Mouse (Mus musculus): ENCODE data around the gene Degs1. TPM values are rescaled to one million over a fixed set of nuclear protein-coding genes. Genes with fewer than 3 reads are reported as not detected.
"Not testable (repeated sequence)": the region's sequence is repeated elsewhere in the genome, so short reads cannot be mapped to it uniquely, and the experiment has no call there.

Gene Degs1
- polyA plus RNA-seq, 1 experiment from 2014 or later, result 87.1 TPM

DNA sequence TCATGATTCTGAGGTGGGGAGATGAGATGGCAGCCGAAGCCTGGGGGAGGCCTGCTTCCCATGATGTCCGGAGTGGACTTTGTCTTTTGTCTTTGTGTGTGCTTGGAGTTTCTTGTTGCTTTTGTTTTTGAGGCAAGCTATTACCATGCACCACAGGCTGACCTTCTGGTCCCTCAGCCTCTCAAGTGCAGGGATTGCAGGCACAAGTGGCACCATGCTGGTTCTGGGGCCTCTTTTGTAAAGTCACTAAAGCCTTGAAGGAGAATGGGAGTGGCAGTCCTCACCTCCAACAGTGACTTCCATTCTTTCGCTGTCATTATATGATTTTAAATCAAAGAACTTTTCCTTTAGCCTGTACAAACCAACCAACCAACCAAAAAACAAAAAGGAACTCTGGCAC lies 14.6 kb upstream of the Degs1 start:
- no peaks in the 10 kb centered on the region for H3K4me1 ChIP-seq (replicated peaks)
- no peaks in the 10 kb centered on the region for H3K27me3 ChIP-seq
- no peak overlapping the region for H3K27ac ChIP-seq (replicated peaks)
- H3K9me3 ChIP-seq, result no peaks in the 10 kb centered on the region
- no peak overlapping the region for H3K9ac ChIP-seq
- WGBS, result 34% methylated on average over 3 of the region's 3 CpGs
- H3K4me3 ChIP-seq, result no peak overlapping the region
- no peak for ATAC-seq (ENCODE audit: low FRiP score, low read depth)
- no peak overlapping the region for H3K4me2 ChIP-seq
- no peaks in the 10 kb centered on the region for H3K36me3 ChIP-seq

DNA sequence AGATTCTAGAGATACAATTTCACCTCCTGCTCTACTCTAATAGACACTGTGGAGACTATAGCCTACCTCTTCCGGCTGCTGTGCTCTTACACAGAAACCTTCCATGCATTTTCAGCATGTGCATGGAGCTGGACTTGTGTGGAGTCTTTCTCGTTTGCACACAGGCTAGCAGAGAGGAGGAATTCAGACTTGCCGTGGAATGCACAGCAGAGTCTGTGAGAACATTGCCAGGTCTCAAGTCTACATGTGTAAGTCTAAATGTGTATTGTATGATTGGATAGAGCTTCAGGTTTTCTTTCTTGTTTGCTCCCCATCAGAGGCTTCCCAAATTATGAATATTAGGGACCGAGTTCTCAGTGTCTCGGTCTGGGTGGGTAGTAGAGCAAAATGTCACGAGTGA lies 14.2 kb upstream of the Degs1 start:
- ATAC-seq (ENCODE audit: low FRiP score, low read depth), result no peak
- H3K27ac ChIP-seq (replicated peaks), result no peak overlapping the region
- H3K9me3 ChIP-seq, result no peaks in the 10 kb centered on the region
- no peaks in the 10 kb centered on the region for H3K27me3 ChIP-seq
- H3K4me2 ChIP-seq, result no peak overlapping the region
- no peak overlapping the region for H3K9ac ChIP-seq
- H3K4me1 ChIP-seq (replicated peaks), result no peaks in the 10 kb centered on the region
- no peak overlapping the region for H3K4me3 ChIP-seq
- no peaks in the 10 kb centered on the region for H3K36me3 ChIP-seq
- 66% methylated on average over 6 of the region's 6 CpGs for WGBS

GRCm38 (mm10) chr1:182296141-182296540 lies 13.5 kb upstream of the Degs1 start:
- Histone ChIP-seq H3K27ac (replicated peaks) (no peak overlapping the region), H3K4me1 (replicated peaks) (no peaks in the 10 kb centered on the region), H3K27me3 (no peaks in the 10 kb centered on the region), H3K4me2 (no peak overlapping the region), H3K9me3 (no peaks in the 10 kb centered on the region), H3K36me3 (no peaks in the 10 kb centered on the region), H3K9ac (no peak overlapping the region), H3K4me3 (no peak overlapping the region)
- WGBS, result 94% methylated on average over 6 of the region's 6 CpGs
- no peak for ATAC-seq (ENCODE audit: low FRiP score, low read depth)

GRCm38 (mm10) chr1:182292291-182292690 lies 9.7 kb upstream of the Degs1 start:
- Histone ChIP-seq H3K4me1 (replicated peaks) (no peaks in the 10 kb centered on the region), H3K27ac (replicated peaks) (no peak overlapping the region), H3K9ac (no peak overlapping the region), H3K36me3 (no peaks in the 10 kb centered on the region), H3K4me3 (no peak overlapping the region), H3K9me3 (no peaks in the 10 kb centered on the region), H3K4me2 (no peak overlapping the region), H3K27me3 (no peaks in the 10 kb centered on the region)
- ATAC-seq (ENCODE audit: low FRiP score, low read depth), result no peak
- WGBS, result 79% methylated on average over 4 of the region's 4 CpGs

GRCm38 (mm10) chr1:182290741-182291140 lies 8.1 kb upstream of the Degs1 start:
- not testable (repeated sequence) for H3K27me3 ChIP-seq; ATAC-seq (ENCODE audit: low FRiP score, low read depth); H3K4me2 ChIP-seq; H3K4me3 ChIP-seq; H3K9ac ChIP-seq; H3K36me3 ChIP-seq; H3K27ac ChIP-seq (replicated peaks); H3K9me3 ChIP-seq; H3K4me1 ChIP-seq (replicated peaks)
- 94% methylated on average over 3 of the region's 3 CpGs for WGBS

DNA sequence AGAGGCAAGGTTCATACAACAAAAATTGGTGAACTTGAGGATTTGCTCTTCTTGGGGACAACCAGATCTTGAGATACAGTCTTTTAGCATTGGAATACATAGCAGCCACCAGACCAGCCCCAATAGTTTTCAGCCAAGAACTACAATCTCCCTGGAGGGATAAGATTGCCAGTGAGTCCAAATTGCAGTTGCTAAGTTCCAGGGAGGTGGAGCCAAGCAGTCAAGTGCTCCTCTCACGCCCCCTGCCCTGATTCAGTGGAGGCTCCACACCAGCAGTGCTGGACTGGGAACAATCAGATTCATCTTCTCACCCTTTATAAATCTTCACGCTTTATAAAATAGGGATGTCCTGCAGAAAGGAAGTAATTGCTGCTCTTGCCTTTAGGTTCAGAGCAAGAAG lies 7.2 kb upstream of the Degs1 start:
- Histone ChIP-seq H3K36me3 (no peaks in the 10 kb centered on the region), H3K4me1 (replicated peaks) (no peaks in the 10 kb centered on the region), H3K9me3 (no peaks in the 10 kb centered on the region), H3K4me2 (no peak overlapping the region), H3K27ac (replicated peaks) (no peak overlapping the region), H3K9ac (no peak overlapping the region), H3K4me3 (no peak overlapping the region), H3K27me3 (no peaks in the 10 kb centered on the region)
- ATAC-seq (ENCODE audit: low FRiP score, low read depth), result no peak
- 45% methylated on average over 2 of the region's 2 CpGs for WGBS

DNA sequence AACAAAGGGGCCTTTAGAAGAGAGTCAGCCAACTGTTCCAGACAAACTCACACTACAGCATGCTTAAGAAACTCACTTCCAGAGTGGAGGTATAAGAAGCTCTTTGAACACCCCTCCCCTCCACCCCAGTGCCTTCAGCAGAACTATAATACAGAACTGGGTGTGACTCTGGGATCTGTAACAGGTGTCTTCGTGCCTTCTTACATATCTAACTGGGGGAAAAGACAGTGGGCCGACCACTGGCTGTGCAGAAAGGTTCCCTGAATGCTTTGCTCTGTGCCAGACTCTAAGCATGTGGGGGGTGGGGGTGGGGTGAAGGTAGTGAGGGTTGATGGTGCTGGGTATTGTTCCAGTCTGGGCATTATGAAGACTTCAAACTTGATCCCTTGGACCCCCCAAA lies 6.0 kb upstream of the Degs1 start:
- H3K4me1 ChIP-seq (replicated peaks), result no peaks in the 10 kb centered on the region
- no peak overlapping the region for H3K4me3 ChIP-seq
- no peak overlapping the region for H3K4me2 ChIP-seq
- no peaks in the 10 kb centered on the region for H3K9me3 ChIP-seq
- H3K36me3 ChIP-seq, result no peaks in the 10 kb centered on the region
- 73% methylated on average over 2 of the region's 2 CpGs for WGBS
- no peak for ATAC-seq (ENCODE audit: low FRiP score, low read depth)
- no peak overlapping the region for H3K27ac ChIP-seq (replicated peaks)
- H3K9ac ChIP-seq, result no peak overlapping the region
- 0 out of 2 replicates have a peak, but pooled peaks cover 4% of the 10 kb centered on the region for H3K27me3 ChIP-seq

GRCm38 (mm10) chr1:182287781-182288180 lies 5.2 kb upstream of the Degs1 start:
- Histone ChIP-seq H3K36me3 (no peaks in the 10 kb centered on the region), H3K9ac (no peak overlapping the region), H3K9me3 (no peaks in the 10 kb centered on the region), H3K4me1 (replicated peaks) (peaks cover 6% of the 10 kb centered on the region), H3K27ac (replicated peaks) (no peak overlapping the region), H3K27me3 (0 out of 2 replicates have a peak, but pooled peaks cover 4% of the 10 kb centered on the region), H3K4me3 (no peak overlapping the region), H3K4me2 (no peak overlapping the region)
- no peak for ATAC-seq (ENCODE audit: low FRiP score, low read depth)
- 76% methylated on average over 7 of the region's 7 CpGs for WGBS

- Histone ChIP-seq H3K9me3 (no peaks in the 10 kb centered on the region), H3K36me3 (no peaks in the 10 kb centered on the region), H3K4me3 (no peak overlapping the region), H3K9ac (no peak overlapping the region), H3K4me1 (replicated peaks) (peaks cover 29% of the 10 kb centered on the region), H3K27ac (replicated peaks) (no peak overlapping the region), H3K4me2 (no peak overlapping the region), H3K27me3 (0 out of 2 replicates have a peak, but pooled peaks cover 4% of the 10 kb centered on the region)
- ATAC-seq (ENCODE audit: low FRiP score, low read depth), result no peak
- WGBS, result 94% methylated on average over 2 of the region's 2 CpGs
These were observed 2.2 kb upstream of the Degs1 start for GRCm38 (mm10) chr1:182284795-182285194.

- no peak overlapping the region for H3K27ac ChIP-seq (replicated peaks)
- H3K4me3 ChIP-seq, result peak overlapping the region; percentile 71
- H3K4me2 ChIP-seq, result peak overlapping the region; percentile 79
- peaks cover 29% of the 10 kb centered on the region for H3K4me1 ChIP-seq (replicated peaks)
- WGBS, result 56% methylated on average over 7 of the region's 7 CpGs
- H3K9me3 ChIP-seq, result no peaks in the 10 kb centered on the region
- ATAC-seq (ENCODE audit: low FRiP score, low read depth), result no peak
- H3K27me3 ChIP-seq, result 0 out of 2 replicates have a peak, but pooled peaks cover 4% of the 10 kb centered on the region
- H3K36me3 ChIP-seq, result peaks cover 8% of the 10 kb centered on the region; the same call in 1 of the 2 replicates
- no peak overlapping the region for H3K9ac ChIP-seq
These were observed 627 bp upstream of the Degs1 start for GRCm38 (mm10) chr1:182283231-182283630.

GRCm38 (mm10) chr1:182281251-182281711 lies 1.3 kb downstream of the Degs1 start:
- H3K36me3 ChIP-seq, result peaks cover 26% of the 10 kb centered on the region
- no peak overlapping the region for H3K27ac ChIP-seq (replicated peaks)
- H3K4me1 ChIP-seq (replicated peaks), result peaks cover 29% of the 10 kb centered on the region
- no peak for ATAC-seq (ENCODE audit: low FRiP score, low read depth)
- 17% methylated on average over 9 of the region's 9 CpGs for WGBS
- 0 out of 2 replicates have a peak, but pooled peaks cover 4% of the 10 kb centered on the region for H3K27me3 ChIP-seq
- H3K9ac ChIP-seq, result peak overlapping the region; percentile 17; the same call in 1 of the 2 replicates
- no peaks in the 10 kb centered on the region for H3K9me3 ChIP-seq
- H3K4me3 ChIP-seq, result peak overlapping the region; percentile 71
- H3K4me2 ChIP-seq, result peak overlapping the region; percentile 79

- WGBS, result 48% methylated on average over 11 of the region's 11 CpGs
- Histone ChIP-seq H3K27ac (replicated peaks) (no peak overlapping the region), H3K4me3 (peak overlapping the region; percentile 71), H3K9ac (no peak overlapping the region), H3K27me3 (0 out of 2 replicates have a peak, but pooled peaks cover 4% of the 10 kb centered on the region), H3K9me3 (no peaks in the 10 kb centered on the region), H3K4me2 (peak overlapping the region; percentile 79), H3K4me1 (replicated peaks) (peaks cover 29% of the 10 kb centered on the region), H3K36me3 (peaks cover 30% of the 10 kb centered on the region)
- no peak for ATAC-seq (ENCODE audit: low FRiP score, low read depth)
These were observed 2.0 kb downstream of the Degs1 start for GRCm38 (mm10) chr1:182280577-182280976.

GRCm38 (mm10) chr1:182280046-182280445 lies 2.6 kb downstream of the Degs1 start:
- no peak for ATAC-seq (ENCODE audit: low FRiP score, low read depth)
- H3K27me3 ChIP-seq, result 0 out of 2 replicates have a peak, but pooled peaks cover 4% of the 10 kb centered on the region
- 76% methylated on average over 6 of the region's 6 CpGs for WGBS
- no peak overlapping the region for H3K27ac ChIP-seq (replicated peaks)
- peaks cover 30% of the 10 kb centered on the region for H3K36me3 ChIP-seq
- peaks cover 29% of the 10 kb centered on the region for H3K4me1 ChIP-seq (replicated peaks)
- no peak overlapping the region for H3K9ac ChIP-seq
- H3K4me2 ChIP-seq, result peak overlapping the region; percentile 79
- H3K9me3 ChIP-seq, result no peaks in the 10 kb centered on the region
- H3K4me3 ChIP-seq, result no peak overlapping the region

Data from hindbrain, embryonic 15.5 days (tissue).